Mouse (Mus musculus) spleen, postnatal 10 days (tissue): ENCODE measurements at regions not wholly inside any gene's neighbourhood (a gene's known extent, or its start where the extent isn't known, plus 50 kb on each side); places are given as distances from the start of the nearest gene placed in this dataset.

ENCODE experiments used
- DNase-seq, 2 experiments: peaks; one replicate each; pipeline ENCODE4 v3.0.0; 2021 to 2022; ENCODE audit warnings: low spot score in 2 of 2

DNA sequence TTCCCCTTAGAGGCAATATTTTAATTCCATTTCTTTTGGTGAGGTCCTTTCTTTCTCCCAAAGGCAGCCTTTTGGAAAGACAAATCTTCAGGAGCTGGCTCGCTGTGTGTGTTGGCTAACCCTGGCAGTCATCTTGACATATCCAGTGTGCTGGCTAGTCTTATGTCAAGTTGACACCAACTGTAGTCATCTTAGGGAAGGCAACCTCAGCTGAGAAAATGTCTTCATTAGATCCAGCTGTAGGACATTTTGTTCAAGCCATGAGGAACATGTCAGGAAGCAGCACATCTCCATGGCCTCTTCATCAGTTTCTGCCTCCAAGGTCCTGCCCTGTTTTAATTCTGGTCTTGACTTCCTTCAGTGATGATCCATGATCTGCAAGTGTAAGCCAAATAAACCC is 192.1 kb upstream of the Tle4 start:
- no peak for DNase-seq

DNA sequence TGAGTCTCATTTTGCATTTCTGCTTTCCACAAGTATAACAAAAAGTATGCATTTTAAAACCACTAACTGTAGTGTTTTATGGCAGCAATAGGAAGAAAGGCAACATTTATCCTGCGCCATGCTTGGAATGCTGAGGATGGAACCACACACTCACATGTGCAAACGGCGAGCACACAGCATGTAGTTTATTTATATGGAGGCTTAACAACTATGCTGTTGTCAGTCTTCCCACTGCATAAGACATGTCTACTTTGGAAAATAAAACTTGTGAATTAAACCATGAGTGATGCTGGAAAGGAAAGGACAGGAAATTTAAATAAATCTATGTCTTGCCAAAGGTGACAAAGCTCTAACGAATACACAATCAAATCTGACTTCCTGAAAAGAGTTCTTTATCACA is 190.8 kb upstream of the Tle4 start:
- no peak for DNase-seq

DNA sequence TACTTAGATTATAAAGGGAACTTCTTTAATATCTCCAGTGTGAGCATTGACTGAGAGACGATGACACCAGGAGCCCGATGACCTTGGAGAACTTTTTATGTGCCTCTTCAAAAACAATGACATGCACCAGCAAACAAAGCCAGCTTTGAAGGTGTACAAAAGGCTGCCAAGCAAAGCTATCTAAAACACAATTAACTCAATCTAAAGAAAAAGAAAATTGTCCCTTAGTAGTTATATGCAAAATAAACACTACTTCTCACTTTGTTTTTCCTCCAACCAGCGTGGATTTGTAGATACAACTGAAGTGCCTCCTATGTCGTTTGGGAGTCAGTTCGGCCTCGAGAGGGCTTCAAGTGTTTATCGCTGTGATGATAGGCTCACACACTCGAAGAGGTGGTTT is 189.0 kb upstream of the Tle4 start:
- DNase-seq, result no peak

DNA sequence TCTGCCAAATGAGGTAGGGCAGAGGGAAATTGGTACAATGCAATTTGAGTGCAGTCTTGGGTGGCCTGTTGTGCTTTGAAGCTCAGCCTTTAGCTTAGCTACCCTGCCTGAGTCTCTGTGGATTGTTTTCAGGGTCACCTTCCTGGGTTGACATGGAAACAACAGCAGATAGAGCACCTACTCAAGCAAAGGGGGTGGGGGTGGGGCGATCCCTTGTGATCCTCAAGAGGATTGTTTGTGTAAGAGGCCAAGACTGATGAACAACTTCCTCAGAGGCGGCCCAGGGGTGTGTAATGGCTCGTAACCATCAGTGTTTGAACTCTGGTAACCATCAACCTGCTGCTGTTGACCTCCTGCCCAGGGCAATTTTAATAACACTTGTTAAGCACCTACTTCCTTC is 187.8 kb upstream of the Tle4 start:
- no peak for DNase-seq

DNA sequence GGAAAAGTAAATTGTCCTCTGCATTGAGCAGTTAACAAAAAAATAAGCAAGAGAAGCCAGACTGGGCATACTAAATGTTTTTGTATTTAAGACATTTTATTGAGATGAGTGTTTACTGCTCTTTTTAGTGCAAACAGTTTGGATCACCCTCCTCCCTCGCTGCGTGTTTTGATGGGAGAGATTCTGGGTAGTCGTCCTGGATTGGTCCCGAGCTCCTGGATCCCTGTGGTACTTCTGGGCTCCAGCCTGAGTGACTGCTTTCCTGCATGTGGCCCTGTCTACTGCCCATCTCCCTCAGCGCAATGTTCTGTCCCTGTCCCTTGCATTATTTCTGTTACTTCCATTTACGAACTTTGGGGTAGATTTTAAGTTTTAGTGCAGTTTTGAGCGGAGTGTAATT is 179.9 kb upstream of the Tle4 start:
- DNase-seq, result no peak

DNA sequence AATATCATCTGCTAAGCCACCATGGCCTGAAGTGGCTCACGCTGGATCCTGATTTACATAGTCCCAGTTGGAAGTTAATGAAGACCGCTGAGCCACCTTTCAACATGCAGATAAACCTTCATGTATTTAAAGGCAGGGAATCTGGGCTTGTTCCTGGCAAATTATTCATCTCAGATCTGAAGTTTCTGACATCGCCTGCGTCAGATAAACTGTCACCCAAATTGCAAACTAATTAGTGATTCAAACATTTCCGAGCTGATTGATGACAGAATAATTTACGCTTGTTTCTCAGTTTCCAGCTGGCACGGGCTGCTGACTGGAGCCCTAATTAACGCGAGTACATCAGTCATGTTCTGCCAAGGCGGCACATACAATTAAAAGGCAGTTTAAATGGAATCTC is 179.3 kb upstream of the Tle4 start:
- DNase-seq, result no peak

DNA sequence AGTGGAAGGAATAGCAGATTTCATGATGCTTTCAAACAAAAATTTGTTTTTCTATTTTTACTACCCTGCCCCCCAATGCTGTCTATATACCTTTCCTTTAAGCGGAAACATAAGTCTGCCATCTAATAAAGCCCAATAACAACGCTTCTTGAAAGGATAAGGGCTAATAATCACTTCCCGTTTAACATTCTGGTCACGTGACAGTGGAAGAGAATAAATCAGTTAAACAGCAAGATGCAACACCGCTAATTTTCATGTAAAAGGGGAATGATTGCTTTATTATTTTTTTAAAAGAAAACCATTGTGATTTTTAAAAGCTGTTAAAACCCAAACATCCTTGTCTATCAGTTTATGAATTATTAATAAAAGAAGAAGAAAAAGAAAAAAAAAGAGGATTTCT is 178.9 kb upstream of the Tle4 start:
- DNase-seq, result no peak

DNA sequence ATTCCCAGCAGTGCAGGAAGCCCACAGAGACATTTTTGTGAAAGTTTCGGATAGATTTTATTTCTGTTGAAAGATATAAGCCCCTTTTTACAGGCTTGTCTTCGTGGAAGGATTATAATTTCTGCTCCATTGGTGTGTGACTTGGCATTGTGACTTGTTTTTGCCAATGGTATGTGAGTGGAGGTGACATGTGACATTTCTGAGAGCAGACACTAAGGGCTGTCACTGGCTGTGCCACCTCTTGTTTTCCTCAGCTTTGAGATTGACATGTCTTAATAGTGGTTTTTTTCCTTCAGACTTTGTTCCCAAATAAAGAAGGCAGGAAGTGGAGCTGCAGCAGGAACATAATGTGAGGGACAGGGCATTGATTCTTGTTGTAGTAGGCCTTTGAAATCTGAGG is 174.9 kb upstream of the Tle4 start:
- DNase-seq, result no peak

DNA sequence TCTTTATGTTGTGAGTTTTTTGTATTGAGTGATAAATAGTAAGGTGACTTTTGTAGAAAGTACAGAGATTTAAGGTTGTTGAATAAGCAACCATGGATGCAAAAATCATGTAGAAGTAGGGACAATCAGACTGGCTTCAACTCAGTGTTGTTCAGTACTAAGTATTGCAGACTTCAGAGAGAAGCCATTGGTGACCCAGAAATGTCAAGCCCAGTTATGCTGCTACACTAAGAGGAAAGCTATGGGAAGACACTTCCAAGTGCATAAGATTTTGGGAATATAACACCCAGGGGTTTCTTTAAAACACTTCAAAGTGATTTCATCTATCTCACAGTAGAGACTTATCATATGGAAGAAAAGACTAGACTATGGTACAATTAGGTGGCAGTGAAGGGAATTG is 154.8 kb upstream of the Tle4 start:
- no peak for DNase-seq

DNA sequence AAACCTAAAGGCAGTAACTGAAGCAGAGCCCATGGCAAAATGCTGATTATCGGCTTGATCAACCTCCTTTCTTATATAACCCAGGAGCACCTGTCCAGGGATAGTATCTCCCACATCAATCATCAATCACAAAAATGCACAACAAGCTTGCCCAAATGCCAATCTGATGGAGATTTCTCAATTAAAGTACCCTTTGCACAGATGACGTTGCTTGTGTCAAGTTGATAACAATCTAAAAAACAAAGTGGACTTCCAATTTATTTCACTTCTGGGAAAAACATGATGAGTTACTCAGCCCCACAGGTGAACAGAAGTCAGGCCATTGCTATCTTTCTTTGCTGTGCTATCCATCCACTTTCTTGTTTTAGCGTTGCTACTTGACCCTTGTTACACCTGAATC is 144.5 kb upstream of the Tle4 start:
- DNase-seq, result no peak

DNA sequence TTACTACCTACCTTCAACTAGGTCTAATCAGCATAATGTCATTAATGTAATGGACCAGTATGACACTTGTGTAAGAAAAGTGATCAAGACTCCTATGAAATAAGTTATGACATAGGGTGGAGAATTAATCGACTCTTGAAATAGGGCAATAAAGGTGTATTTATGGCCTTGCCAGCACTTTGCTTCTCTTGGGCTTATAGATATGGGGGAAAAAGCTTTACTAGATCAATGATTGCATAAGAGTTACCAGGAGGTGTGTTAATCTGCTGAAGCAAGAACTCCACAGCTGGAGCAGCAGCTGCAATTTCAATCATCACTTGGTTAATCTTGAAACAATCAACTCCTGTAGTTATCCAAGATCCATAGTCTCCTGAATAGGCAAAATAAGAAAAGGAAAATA is 143.1 kb upstream of the Tle4 start:
- no peak for DNase-seq

DNA sequence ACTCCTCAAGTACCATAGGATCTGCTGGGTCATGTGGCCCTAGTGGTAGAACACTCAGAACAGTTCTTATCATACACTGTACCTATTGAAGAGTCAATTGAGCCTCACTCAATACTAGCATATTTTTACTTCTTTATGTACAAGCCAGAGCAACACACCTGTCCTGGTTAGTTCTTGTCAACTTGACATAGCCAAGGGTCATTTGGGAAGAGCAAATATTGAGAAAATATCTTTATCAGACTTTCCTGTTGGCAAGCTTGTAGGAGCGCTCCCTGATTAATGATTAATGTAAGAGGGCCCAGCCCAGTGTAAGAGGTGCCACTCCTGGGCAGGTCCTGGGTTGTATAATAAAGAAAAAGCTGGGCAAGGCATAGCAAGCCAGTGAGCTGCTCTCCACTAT is 142.3 kb upstream of the Tle4 start:
- no peak for DNase-seq

DNA sequence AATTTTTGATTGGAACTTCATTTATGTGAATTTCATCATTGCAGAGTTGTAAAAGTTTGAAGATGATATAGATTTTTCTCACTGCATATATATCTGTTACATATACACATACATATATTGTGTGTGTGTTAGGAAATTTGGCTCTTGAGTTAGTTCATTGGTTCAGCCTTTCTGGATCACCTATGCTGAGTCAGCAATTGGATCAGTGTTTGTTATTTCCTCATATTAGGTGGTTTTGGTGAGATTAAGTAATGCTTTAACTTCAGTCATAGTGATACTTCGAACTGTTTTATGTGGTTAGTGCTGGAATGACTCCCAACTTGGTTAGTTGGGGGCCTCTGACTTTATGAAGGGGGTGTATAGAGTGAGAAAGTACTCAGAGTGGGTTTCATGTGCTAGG is 138.7 kb upstream of the Tle4 start:
- DNase-seq, result no peak

DNA sequence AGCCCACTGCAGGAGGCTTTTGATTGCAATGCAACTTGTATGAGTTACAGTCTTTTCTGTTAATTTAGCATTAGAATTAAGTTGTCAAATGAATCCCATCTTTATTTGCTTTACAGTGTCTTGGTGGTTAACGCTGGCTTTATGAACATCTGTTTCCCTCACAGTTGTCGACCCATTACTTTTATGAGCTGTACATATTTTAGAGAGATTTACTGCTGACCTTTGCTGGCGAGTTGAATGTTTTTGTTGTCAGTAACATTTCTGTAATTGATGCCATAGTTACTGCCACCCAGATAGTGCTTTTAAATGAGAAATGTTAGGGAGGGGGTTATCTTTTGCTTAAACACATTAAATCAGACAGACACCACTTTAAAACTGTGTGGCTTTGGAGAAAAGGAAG is 127.5 kb upstream of the Tle4 start:
- DNase-seq, result no peak

DNA sequence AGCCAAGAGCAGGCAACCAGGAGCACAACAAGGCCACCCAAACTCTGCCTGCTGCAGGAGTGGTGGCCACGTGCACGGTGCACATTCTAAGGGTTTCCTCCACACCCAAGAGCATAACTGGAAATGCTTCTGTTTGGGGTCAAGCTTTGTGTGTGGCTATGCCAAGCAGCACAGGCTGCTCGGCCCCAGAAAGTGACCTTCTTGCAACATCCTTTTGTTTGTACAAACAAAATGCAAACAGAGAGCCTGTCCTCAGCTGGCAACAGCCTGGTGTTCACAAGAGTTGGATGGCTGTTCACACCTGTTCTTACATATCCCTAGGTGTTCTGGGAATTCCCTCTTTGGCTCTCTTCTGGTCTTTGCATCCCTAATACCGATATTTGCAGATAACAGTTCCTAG is 126.8 kb upstream of the Tle4 start:
- no peak for DNase-seq

DNA sequence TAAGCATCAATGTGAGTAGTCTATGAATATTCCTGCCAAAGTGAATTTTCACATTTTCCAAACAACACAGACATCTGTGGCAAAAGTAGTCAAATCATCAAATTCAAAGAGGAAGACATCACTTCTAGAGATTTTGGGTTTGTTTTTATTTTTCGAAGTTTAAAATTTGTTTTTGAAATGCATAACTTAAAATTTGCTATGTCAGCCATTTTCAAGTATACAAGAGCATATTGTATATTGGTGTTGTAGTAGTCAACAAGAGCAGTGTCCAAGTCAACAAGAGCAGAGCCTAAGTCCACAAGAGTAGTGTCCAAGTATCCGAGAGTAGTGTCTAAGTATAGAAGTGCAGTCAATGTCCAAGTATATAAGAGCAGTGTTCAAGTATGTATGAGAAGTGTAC is 107.9 kb upstream of the Tle4 start:
- DNase-seq, result no peak

DNA sequence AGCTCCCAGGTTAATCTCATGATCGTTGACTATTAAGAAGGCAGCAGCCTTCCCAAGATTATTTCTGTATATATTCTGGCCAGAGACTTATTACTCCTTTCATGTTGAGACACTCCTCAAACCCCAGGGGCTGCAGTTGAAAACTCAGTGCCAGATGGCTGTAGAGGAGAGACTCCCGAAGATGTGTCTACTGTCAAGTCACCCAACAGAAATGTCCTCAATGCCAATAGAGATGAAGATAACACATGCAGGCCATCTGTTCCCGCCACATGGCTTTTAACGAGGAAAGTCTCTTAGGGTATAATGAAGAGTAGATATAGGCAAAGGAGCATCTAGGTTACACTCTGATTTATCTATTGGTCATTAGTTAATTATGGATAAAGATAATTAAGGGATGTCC is 103.3 kb upstream of the Tle4 start:
- DNase-seq, result no peak

DNA sequence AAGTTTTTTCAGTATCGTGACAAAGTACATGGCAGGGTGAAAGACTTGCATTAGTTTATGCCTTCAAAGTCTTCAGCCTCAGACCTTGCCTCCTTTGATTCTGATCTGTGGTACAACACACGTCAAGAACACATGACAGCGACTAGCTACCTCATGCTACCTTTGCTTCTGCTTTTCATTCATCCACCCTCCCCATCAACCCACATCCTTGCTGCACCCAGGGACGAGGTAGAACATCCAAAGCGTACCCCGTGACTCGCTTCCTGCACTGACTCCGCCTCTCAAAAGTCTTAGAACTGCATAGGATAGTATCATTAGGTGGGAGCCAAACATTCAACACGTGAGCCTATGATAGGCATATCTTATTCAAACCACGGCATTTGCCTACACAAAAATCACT is 97.5 kb upstream of the Tle4 start:
- DNase-seq, result peak in 1 of 2 experiments; percentile 19

DNA sequence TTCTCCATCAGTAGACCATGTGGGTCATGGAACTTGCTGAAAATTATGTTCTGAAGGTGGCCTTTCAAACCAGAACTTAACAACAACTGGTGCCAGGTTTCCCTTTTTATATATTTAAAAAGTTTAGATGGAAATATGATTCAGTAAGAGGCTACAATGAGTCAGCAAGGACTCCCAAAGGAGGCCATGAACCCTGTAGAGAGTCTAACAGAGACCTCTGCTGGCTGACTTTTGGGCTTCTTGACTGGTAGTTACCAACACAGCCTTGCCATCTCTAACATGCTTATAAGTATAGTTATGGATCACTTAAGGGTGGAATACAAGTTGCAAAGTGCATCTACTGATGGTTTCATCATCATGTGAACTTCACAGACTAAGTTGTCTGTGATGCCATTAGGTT is 94.3 kb upstream of the Tle4 start:
- no peak for DNase-seq

DNA sequence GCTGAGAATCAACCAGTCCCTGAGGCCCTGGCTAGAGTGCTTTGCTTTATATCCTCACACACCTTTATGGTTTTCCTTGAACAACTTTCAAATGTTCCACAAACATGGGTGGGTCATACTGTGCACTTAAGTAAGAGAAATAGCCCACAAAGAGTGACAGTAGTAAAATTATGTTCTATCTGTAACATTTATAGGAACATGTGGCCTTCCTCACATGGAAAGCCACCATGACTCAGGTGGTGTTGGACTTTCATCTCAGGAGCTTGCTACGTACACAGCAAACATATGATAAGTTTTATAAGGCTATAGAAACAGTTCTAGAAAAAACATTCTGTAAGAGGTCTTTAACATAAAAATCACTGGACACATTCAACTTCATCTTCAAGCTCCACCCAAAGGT is 87.8 kb upstream of the Tle4 start:
- DNase-seq, result no peak

DNA sequence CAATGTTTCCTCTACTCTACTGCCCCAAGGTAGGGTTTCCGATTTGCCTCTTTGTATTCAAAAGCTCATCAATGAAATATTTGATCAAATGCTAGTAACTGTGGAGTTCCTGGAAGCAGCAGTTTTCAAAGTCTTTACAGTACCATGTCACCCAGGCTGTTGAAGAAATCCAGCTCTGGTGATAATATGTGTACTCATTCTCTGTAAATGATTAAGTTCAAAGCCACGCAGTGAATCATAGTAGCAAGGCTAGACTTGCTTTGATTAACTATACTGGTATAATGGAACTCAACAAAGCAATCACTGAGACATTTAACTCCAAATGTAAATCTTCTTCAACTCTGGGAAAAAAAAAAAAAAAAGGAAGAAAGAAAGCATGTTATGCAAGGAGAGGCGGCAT is 86.8 kb upstream of the Tle4 start:
- DNase-seq, result no peak

DNA sequence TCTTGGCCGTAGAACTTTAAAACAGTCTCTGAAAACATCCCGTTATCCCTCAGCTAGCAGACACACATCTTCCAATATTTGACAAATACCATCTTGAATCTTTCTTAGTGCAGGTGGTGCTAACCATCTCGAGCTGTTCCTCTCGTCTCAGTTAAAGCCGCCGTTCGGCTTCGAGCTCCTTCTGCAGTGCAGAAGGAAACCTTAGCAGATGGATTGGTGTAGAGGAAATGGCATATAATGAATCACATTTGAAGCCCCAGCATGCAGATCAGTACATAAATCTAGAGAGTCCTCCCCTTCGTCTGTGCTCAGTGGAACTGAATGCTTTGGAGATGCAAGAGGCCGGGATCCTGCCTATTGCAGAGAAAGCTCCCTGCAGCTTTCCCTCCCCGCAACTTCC is 83.5 kb upstream of the Tle4 start:
- DNase-seq, result no peak

DNA sequence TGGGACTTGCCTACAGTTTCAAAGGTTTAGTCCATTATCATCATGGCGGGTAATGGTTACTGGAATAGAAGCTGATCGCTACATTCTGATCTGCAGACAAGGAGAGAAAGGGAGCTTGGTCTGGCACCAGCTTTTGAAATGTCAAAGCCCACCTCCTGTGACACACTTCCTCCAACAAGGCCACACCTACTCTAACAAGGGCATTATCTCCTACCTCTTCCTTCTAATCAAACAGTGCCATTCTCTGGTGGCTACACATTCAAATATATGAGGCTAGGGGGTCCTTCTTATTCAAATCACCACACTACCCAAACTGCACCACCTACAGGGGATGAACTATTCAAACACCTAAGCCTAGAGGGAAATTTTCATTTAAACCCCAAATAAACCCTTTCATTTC is 81.9 kb upstream of the Tle4 start:
- no peak for DNase-seq

DNA sequence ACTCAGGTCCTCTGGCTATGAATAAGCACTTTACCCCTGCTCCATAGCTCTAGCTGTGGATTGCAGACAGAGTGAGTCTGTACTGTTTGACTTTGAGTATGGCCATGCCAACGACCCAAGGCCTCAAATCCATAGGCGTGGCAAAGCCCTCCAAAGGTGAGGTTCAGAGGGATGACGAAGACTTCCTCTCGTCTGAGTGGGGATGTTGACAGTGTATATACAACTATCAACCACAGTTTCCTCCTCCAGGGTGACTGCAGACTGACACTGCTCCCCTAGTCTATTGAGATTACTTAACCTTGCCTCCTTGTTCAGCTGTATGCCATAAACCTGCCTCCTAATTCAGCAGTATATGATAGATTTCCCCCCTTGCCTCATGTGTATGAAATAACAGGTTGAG is 80.7 kb upstream of the Tle4 start:
- no peak for DNase-seq

DNA sequence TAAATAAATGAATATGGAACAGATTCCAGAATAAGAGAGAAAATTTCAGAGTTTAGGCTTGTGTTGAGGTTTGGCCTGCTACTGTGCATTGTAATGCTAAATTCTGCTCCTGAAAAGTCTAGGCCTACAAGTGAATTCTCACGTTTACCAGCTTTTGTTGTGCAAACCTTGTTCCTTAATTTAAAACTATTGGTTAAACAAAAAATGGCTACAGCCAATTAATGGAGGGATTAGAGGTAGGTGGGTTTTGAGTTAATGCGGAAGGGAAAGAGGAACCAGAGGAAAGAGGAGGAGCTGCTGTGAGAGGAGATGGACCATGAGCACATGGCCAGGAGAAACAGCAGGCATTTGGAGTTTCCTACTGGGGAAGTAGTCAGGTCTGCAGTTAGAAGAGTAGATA is 79.1 kb upstream of the Tle4 start:
- no peak for DNase-seq

DNA sequence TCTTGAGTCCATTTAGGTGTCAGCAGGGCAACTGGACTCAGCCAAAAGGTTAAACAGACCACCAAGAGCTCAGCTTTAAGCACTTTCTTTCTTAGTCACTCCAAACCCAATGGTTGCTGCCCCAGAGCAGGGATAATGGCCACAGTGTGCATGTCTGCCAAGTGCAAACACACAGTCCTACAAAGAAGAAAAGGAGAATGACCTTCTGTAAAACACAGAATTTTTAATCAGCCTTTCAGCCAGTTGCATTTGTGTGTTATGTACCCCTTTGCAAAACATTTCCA is 72.9 kb upstream of the Tle4 start:
- no peak for DNase-seq
